Mouse (Mus musculus): Measurements from ENCODE around the gene Tln1.

- no peak; the same call in 1 of the 2 replicates for TF ChIP-seq CTCF (IDR thresholded peaks at IDR 0.05; ENCODE audit: low read depth)
- TF ChIP-seq EP300 (IDR thresholded peaks at IDR 0.05; ENCODE audit: low read depth) = no peak
Measured at GRCm38 (mm10) chr4:43499407-43500333, 62.8 kb downstream of the Tln1 start, which contains the start of gene Arhgef39.

All from liver, embryonic 14.5 days (tissue).